Mouse (Mus musculus) urinary bladder, postnatal 10 days (tissue): ENCODE measurements around the gene Vmn1r151.
"Not testable (repeated sequence)": the region's sequence is repeated elsewhere in the genome, so short reads cannot be mapped to it uniquely, and the experiment has no call there.

Source experiments
- DNase-seq: peaks from one replicate; pipeline ENCODE4 v3.0.0; 2022; ENCODE audit warnings: low spot score

Gene Vmn1r151

DNA sequence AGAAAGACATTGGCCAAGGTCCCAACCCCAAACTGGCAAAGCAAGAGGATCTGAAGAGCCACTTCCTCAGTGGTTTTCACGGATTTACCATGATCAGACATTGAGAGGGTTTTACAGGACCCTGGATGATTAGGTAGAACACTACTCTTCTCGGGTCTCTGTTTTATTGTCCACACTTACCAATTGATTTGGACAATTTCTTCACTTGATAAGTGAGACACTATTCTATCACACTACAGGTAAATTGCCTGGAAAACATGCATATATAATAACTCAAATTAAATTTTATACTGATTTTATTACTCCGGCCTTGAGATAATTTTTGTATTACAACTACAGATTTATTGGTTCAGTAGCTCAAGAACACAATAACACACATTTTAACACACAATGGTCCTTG lies at the start of gene Vmn1r151:
Gene Vmn1r151, minus strand, starts transcription at position 101 of the 400 bp plus-strand sequence.
- not testable (repeated sequence) for DNase-seq

- DNase-seq: not testable (repeated sequence)
Observed at GRCm38 (mm10) chr7:22534787-22535186, 35.3 kb upstream of the Vmn1r151 start, which contains the start of gene Gm8677. Gene Gm8677 (minus strand): TSS chr7:22534887.

GRCm38 (mm10) chr7:22522667-22523066 lies 23.2 kb upstream of the Vmn1r151 start, which contains the start of gene Vmn1r152:
Gene Vmn1r152 (plus strand): TSS chr7:22522967.
- not testable (repeated sequence) for DNase-seq

- not testable (repeated sequence) for DNase-seq
Observed at GRCm38 (mm10) chr7:22463975-22464374, 35.5 kb downstream of the Vmn1r151 start, which contains the start of gene Gm10665. Gene Gm10665 (minus strand): TSS chr7:22464075.
